Mouse (Mus musculus) embryonic facial prominence, embryonic 13.5 days (tissue): ENCODE results near the gene Trem3. TPM values are rescaled to one million over a fixed set of nuclear protein-coding genes. Genes with fewer than 3 reads are reported as not detected.

Experiments used
- ATAC-seq: fragments of 200-750 bp; cut with Nextera tagmentation; 2 replicates; pipeline ENCODE4 v1.8.0; 2017; ENCODE audit warnings: low read depth; ENCODE audit not compliant: insufficient number of reproducible peaks, insufficient read depth, low FRiP score, low TSS enrichment
- H3K27ac ChIP-seq: fragments of 300-500 bp; sonication (generic); 2 replicates; pipeline ENCODE4 v1.5.1; 2015; ENCODE audit warnings: moderate library complexity, mild to moderate bottlenecking, inconsistent platforms
- H3K27me3 ChIP-seq: fragments of 300-500 bp; sonication (generic); 2 replicates; pipeline ENCODE4 v1.6.1; 2015; ENCODE audit warnings: mild to moderate bottlenecking, inconsistent platforms
- H3K36me3 ChIP-seq: fragments of 300-500 bp; sonication (generic); 2 replicates; pipeline ENCODE4 v1.6.1; 2015; ENCODE audit warnings: mild to moderate bottlenecking, inconsistent platforms
- H3K4me1 ChIP-seq: fragments of 300-500 bp; sonication (generic); 2 replicates; pipeline ENCODE4 v1.6.1; 2015; ENCODE audit warnings: inconsistent platforms
- H3K4me2 ChIP-seq: fragments of 300-500 bp; sonication (generic); 2 replicates; pipeline ENCODE4 v1.6.1; 2015; ENCODE audit warnings: moderate library complexity, mild to moderate bottlenecking, inconsistent platforms
- H3K4me3 ChIP-seq: fragments of 300-500 bp; sonication (generic); 2 replicates; pipeline ENCODE4 v1.5.1; 2015; ENCODE audit warnings: mild to moderate bottlenecking, inconsistent platforms
- H3K9ac ChIP-seq: fragments of 300-500 bp; sonication (generic); 2 replicates; pipeline ENCODE4 v1.6.1; 2015; ENCODE audit warnings: mild to moderate bottlenecking, inconsistent platforms
- H3K9me3 ChIP-seq: fragments of 300-500 bp; sonication (generic); 2 replicates; pipeline ENCODE4 v1.6.1; 2016; ENCODE audit warnings: inconsistent platforms
- WGBS: fragments of 180-500 bp; shearing (Covaris S2); methylation state at CpG from one replicate; pipeline ENCODE4 v1.1.7; 2015; ENCODE audit warnings: mixed read lengths; 5-methylcytosine and 5-hydroxymethylcytosine counted together
- polyA plus RNA-seq: library from polyadenylated mRNA; unstranded; fragments of >200 nt; fragmentation: Nextera tagmentation; extraction: Ambion mirVana; gene quantifications from 2 replicates; pipeline ENCODE4 v1.2.1, GENCODE M21; 2015

Trem3 gene
- polyA plus RNA-seq, 1 experiment from 2014 or later = not detected

DNA sequence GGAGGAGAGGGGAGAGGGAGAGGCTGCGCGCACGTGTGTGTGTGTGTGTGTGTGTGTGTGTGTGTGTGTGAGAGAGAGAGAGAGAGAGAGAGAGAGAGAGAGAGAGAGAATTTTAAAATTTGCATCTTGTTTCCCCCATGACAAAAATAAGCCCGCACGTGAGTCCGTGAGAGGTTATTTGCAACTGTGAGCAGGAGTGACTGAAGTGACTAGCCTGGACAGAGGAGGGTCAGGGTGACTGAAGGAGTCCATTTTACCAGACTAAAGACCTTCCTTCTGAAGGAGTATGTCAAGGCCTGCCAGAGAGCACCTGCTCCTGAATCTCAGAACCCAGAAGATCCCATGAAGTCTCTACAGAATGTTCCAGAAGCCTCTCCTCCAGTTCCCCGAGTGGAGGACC lies 52.2 kb downstream of the Trem3 start:
- H3K27ac ChIP-seq = no peak overlapping the region
- ATAC-seq = no peak

DNA sequence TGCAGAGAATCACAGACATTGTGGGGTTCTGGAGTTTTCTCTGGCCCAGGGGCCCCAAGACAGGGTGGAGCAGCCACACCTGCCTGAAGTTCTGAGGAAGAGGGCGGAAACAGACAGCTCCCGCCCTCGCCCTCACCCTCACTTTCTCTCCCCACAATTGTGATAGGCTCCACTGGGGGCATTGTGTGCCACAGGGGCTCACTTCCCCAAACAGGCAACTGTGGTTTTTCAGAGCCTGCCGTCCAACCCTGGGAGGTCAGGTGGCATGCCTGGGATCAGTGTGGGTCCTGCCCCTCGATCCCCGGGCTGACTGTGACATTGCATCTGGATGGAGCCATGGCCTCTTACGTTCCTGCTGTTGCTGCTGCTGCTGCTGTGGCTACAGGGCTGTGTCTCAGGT lies 52.6 kb downstream of the Trem3 start:
- no peak for ATAC-seq
- no peaks in the 10 kb centered on the region for H3K27me3 ChIP-seq
- no peaks in the 10 kb centered on the region for H3K9me3 ChIP-seq
- no peaks in the 10 kb centered on the region for H3K4me1 ChIP-seq
- WGBS = 63% methylated on average over 7 of the region's 7 CpGs
- H3K4me2 ChIP-seq = no peak overlapping the region
- no peak overlapping the region for H3K4me3 ChIP-seq
- no peak overlapping the region for H3K9ac ChIP-seq
- H3K36me3 ChIP-seq = no peaks in the 10 kb centered on the region
- no peak overlapping the region for H3K27ac ChIP-seq

More for the DNA sequence above, 52.2 kb downstream of the Trem3 start:
- Histone ChIP-seq H3K9me3 (no peaks in the 10 kb centered on the region), H3K4me1 (no peaks in the 10 kb centered on the region), H3K36me3 (no peaks in the 10 kb centered on the region), H3K9ac (no peak overlapping the region), H3K4me2 (no peak overlapping the region), H3K4me3 (no peak overlapping the region), H3K27me3 (no peaks in the 10 kb centered on the region)
- 55% methylated on average over 7 of the region's 7 CpGs for WGBS

DNA sequence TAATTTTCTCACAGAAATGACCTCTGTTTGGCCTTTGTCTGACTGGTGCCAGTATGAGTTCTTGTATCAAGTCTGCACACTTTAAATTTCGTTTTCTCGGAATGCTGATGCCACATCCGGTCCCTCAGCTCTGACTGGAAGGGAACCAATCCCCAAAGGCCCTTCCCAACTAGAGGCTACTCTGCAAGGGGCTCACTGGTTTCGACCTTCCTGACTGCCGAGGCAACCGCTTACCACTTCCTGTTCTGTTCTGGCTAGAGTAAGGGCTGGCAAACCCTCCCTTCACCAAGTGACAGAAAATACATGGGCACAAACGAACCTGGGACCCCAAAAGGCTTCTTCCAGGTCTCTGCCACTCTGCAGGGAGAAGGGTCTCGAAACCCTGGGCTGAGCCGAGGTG lies 53.3 kb downstream of the Trem3 start:
- WGBS = 64% methylated on average over 9 of the region's 9 CpGs
- Histone ChIP-seq H3K4me2 (no peak overlapping the region), H3K4me3 (no peak overlapping the region), H3K9me3 (no peaks in the 10 kb centered on the region), H3K36me3 (no peaks in the 10 kb centered on the region), H3K9ac (no peak overlapping the region), H3K27ac (no peak overlapping the region), H3K27me3 (no peaks in the 10 kb centered on the region), H3K4me1 (no peaks in the 10 kb centered on the region)
- ATAC-seq = no peak

DNA sequence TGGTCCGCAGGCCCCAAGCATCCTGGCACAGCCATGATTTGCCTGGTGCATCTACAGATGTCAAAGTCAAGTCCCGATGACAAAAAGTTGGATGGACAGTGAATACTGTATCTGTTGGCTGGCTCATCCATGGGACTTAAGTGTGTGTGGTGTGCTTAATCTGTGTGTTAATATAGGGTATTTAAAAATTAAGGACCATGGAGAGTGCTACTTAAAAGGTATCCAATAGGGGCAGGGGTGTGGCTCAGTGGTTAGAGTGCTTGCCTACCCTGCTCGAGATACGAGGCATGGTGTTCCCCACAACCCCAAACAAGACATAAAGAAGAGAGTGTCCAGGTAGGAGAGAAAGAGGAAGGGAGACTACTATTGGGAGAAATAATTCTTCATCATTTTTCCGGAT lies 54.2 kb downstream of the Trem3 start:
- no peak overlapping the region for H3K4me3 ChIP-seq
- H3K9ac ChIP-seq = no peak overlapping the region
- no peak for ATAC-seq
- H3K4me2 ChIP-seq = no peak overlapping the region
- H3K9me3 ChIP-seq = no peaks in the 10 kb centered on the region
- no peaks in the 10 kb centered on the region for H3K36me3 ChIP-seq
- 91% methylated on average over 5 of the region's 5 CpGs for WGBS
- H3K27ac ChIP-seq = no peak overlapping the region
- H3K27me3 ChIP-seq = no peaks in the 10 kb centered on the region
- no peaks in the 10 kb centered on the region for H3K4me1 ChIP-seq

Other genes starting within 250 kb of the Trem3 start
- not detected in 2 replicates for gene 1700122O11Rik, start 209.5 kb upstream of the Trem3 start, polyA plus RNA-seq
- not detected in 2 replicates for gene 1700067P10Rik, start 158.5 kb upstream of the Trem3 start, polyA plus RNA-seq
- not detected in 2 replicates for gene 9830107B12Rik, start 101.5 kb upstream of the Trem3 start, polyA plus RNA-seq
- gene A530064D06Rik, start 80.5 kb upstream of the Trem3 start, polyA plus RNA-seq = not detected in 2 replicates
- 0.13 TPM in 1 of 2 replicates, not detected in the other for gene Trem1, start 15.0 kb upstream of the Trem3 start, polyA plus RNA-seq
- gene Treml4, start 16.5 kb downstream of the Trem3 start, polyA plus RNA-seq = 0.15 and 0.41 TPM in 2 replicates
- 0.28 and 0.39 TPM in 2 replicates for gene Treml2, start 51.7 kb downstream of the Trem3 start, polyA plus RNA-seq
- gene B430306N03Rik, start 68.4 kb downstream of the Trem3 start, polyA plus RNA-seq = 0.12 TPM in 1 of 2 replicates, not detected in the other
- 2.9 and 3.7 TPM in 2 replicates for gene Trem2, start 98.6 kb downstream of the Trem3 start, polyA plus RNA-seq
- 1.1 and 1.2 TPM in 2 replicates for gene Treml1, start 112.1 kb downstream of the Trem3 start, polyA plus RNA-seq
- 16.0 and 18.9 TPM in 2 replicates for gene Nfya, start 162.1 kb downstream of the Trem3 start, polyA plus RNA-seq
- 53.5 and 57.6 TPM in 2 replicates for gene Oard1, start 162.2 kb downstream of the Trem3 start, polyA plus RNA-seq
- 2.9 TPM in 2 replicates for gene Apobec2, start 185.2 kb downstream of the Trem3 start, polyA plus RNA-seq
- 1.3 and 2.9 TPM in 2 replicates for gene Tspo2, start 203.7 kb downstream of the Trem3 start, polyA plus RNA-seq
- gene Unc5cl, start 207.1 kb downstream of the Trem3 start, polyA plus RNA-seq = 0.08 and 0.30 TPM in 2 replicates